Mouse (Mus musculus) gastrocnemius, adult 2 months (tissue): Measurements from ENCODE around the gene Sfxn3. TPM values are rescaled to one million over a fixed set of nuclear protein-coding genes. Genes with fewer than 3 reads are reported as not detected.

ENCODE experiments used
- DNase-seq: peaks from one replicate; pipeline ENCODE4 v3.0.0; 2022
- H3K27ac ChIP-seq: fragments of 200-600 bp; 2 replicates; pipeline ENCODE4 v1.8.1; 2022; ENCODE audit warnings: mild to moderate bottlenecking
- H3K4me3 ChIP-seq: fragments of 200-600 bp; 2 replicates; pipeline ENCODE4 v1.8.1; 2022; ENCODE audit warnings: mild to moderate bottlenecking, moderate library complexity
- CTCF ChIP-seq: fragments of 200-600 bp; IDR thresholded peaks from 2 replicates; pipeline ENCODE4 v1.8.1; 2022; ENCODE audit warnings: antibody characterized with exemption, mild to moderate bottlenecking, moderate library complexity
- intact Hi-C: fragments of 180-260 bp; cut with DNase I; formaldehyde crosslinking; loops from one replicate; pipeline ENCODE4 v1.15.1; 2025
- long read RNA-seq, 2 experiments: library from polyadenylated mRNA; stranded (forward); transcript quantifications; one replicate each; pipeline ENCODE4 v2.0.0; 2021
- total RNA-seq, 2 experiments: library from RNA; stranded (reverse); gene quantifications; 2 replicates each; pipeline ENCODE4 v1.2.3; 2021

Sfxn3 gene
- 10 to 100 TPM; 17.1 to 25.1 TPM for total RNA-seq
- long read RNA-seq, experiment 1, transcript Sfxn3-201 (11 exons, 2,867 nt): major isoform, 20 of 25 reads
- long read RNA-seq, experiment 1, partial matches to known transcripts: 1 of 25 reads
- long read RNA-seq, experiment 1, other reads (novel, unspliced or antisense): 4 of 25 reads
- long read RNA-seq, experiment 2, transcript Sfxn3-201 (11 exons, 2,867 nt): major isoform, 17 of 26 reads
- long read RNA-seq, experiment 2, partial matches to known transcripts: 3 of 26 reads
- long read RNA-seq, experiment 2, other reads (novel, unspliced or antisense): 6 of 26 reads

DNA sequence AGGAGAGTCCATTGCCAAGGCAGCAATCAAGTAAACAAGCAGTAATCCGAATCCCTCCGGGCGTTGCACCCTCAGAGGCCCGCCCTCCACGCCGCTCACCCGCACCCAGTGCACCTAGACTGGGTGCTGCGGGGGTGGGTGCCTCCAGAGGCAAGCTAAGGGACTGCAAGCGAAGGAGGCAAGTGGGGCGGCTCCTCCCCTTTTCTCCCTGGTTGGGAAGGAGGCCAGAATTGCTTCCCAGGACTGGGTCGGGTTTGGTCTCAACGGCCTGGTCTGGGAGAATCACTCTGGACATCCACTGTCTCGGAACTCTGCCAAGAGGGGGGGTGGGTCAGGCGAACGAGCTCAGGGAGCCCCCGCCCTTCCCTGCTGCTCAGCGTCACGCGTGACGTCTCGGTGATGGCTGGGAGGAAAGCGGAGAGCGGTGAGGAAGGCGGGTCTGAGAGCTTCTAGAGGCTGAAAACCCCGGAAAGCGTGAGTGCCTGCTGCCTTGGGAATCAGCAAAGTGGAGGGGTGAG lies at the start of gene Sfxn3:
Gene Sfxn3, plus strand, starts transcription at position 87 of the 518 bp plus-strand sequence.
- intact Hi-C loops: no loop called here
- TF ChIP-seq CTCF: peak; percentile 78
- H3K4me3 ChIP-seq: peak within 1 kb of the TSS; percentile 76
- H3K27ac ChIP-seq: peak within 1 kb of the TSS; percentile 99
- DNase-seq: peak; percentile 97

DNA sequence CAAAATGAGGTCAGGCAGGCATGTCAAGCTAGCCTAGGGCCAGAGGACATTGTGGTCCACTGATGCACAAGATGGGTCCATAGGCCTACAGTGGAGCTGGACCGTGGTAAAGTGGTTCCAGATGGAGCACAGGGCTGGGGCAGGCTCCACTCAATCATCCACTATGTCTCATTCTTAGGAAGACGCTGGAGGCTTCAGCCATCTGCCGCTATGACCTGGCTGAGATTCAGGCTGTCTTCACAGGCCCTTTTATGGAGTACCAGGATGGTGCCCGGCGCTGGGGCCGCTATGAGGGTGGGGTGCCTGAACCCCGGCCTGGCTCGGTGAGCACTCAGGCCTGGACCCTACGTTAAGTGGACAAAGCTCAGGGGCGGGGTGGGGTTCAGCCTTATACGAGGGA lies 49.5 kb upstream of the Sfxn3 start:
- TF ChIP-seq CTCF: no peak
- no peak overlapping the region for H3K27ac ChIP-seq
- no peak for DNase-seq
- H3K4me3 ChIP-seq: no peak overlapping the region
- intact Hi-C loops: no loop called here

DNA sequence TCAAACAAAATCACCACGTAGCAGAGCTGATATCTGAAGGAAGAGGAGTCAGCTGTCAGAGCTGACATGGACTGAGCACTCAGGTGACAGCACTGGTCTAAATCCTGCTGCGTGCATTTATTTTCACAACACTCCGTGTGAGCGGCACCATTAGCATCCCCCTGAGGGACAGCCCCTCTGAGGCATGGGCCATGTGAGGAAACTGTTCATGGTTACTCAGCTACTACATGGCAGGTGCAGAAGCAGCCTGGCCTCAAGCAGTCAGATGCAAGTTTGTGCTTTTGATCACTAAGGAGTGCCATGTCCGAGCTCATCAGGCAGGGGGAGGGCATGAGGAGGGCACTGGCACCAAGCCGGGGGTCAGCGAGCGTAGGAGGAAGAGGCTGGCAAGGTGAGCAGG lies 47.7 kb upstream of the Sfxn3 start:
- TF ChIP-seq CTCF: no peak
- Histone ChIP-seq H3K27ac (no peak overlapping the region), H3K4me3 (no peak overlapping the region)
- DNase-seq: no peak
- intact Hi-C loops: no loop called here

DNA sequence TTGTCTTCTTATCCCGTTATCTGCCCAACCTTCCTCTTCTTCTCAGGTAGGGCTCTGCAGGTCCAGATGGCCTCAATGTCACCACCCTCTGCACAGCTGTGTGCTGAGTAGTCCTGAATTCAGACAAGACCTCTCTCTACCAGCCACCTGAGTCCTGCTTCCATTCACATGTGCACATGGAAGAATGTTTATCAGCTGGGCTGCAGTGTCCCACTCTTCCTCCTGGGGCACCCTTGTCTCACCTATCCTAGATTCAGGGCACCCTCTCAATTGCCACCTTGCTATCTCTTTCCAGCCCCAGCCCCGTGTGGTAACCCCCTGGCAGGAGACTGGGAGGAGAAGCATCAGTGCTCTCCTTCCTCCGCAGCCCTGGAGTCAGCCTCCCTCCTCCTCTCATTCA lies 45.0 kb upstream of the Sfxn3 start:
- Histone ChIP-seq H3K4me3 (no peak overlapping the region), H3K27ac (no peak overlapping the region)
- peak; percentile 33 for TF ChIP-seq CTCF
- DNase-seq: no peak
- intact Hi-C loops: no loop called here

DNA sequence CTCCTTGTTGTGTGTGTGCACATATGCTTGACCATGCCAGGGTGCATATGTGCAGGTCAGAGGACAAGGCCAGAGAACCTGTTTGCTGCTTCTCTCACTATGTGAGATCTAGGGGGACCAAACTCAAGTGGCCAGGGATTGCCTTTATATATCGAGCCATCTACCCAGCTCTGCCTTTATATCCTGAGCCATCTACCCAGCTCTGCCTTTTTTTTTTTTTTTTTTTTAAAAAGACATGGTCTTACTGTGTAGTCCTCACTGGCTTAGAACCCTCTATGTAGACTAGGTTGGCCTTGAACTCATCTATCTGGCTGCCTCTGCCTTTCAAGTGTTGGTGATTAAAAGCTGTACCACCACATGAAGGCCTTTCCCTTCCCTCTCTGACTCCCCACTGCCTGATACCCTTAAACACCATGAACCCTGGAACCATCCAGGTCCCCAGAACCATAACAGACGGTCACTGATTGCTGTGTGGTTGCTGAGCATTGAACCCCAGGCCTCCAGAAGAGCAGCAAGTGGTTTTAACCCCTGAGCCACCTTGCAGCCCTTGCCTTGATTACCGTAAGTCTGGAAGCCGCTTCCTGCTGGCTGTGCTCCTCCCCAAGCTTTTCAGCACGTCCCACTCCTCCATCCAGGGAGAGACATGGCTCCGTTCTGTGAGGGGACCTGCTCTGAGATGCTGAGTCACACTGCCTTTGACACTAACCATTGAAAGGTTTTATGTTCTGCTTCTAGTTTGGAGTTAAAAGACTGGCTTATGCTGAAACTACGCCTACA lies 43.4 kb upstream of the Sfxn3 start:
- Histone ChIP-seq H3K4me3 (no peak overlapping the region), H3K27ac (no peak overlapping the region)
- peak; percentile 7 for DNase-seq
- intact Hi-C loops: no loop called here
- TF ChIP-seq CTCF: no peak

DNA sequence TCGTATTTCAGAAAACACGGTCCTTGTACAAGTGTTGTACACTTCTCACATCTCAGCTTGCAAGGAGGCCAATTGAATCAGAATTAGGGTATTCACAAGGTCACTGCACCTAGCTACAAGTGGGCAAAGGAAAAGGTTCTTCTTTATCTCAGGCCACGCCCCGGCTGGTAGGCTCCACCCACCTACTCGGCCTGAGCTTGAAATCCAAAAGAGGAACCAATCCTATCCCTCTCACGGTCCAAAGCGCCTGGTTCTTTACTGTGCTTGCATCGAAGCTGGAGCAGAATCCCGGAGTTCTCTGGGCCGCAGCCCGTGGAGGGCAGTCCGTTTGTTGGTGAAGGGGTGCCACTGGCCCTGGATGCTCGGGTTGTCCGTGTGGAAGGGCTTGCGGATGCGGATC lies 41.9 kb upstream of the Sfxn3 start, which contains the start of gene Twnk:
Gene Twnk, plus strand, starts transcription at position 220 of the 400 bp plus-strand sequence.
- Histone ChIP-seq H3K4me3 (peak within 1 kb of the TSS; percentile 99), H3K27ac (peak within 1 kb of the TSS; percentile 89)
- intact Hi-C loops: no loop called here
- TF ChIP-seq CTCF: no peak
- DNase-seq: peak; percentile 58

DNA sequence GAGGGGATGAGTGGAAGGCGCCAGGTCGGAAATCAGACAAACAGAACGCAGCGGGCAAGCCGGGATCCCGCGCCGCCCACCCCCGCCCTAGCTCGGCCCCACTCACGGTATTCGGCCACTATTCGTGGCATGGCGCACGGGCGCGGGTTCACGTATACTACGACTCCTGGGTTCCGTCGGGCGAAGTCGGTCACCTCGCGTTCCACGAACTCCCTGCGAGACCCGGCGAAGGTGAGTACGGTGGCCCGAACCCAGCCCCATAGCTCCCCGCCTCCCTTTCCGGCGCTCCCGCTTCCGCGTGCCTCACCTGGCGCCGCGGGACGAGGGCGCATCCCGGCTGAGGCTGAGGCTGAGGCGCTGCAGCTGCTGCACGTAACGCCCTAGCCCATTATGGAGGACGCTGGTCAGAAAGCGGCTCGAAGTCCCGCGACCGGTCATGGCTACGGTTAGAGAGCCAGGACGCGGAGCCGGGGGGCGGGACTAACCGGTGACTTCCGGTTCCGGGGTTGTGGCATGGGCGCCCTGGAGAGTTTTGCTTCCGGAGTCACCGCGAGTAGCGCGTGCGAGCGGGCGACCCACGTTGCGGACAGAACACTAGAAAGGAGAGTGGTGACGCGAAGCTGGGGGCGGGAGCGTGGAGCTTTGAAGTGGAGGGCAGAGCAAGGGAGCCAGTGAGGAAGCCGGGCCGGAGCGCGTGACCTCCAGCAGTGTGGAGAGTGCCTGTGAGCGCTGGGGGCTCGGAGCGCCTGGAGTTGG lies 41.2 kb upstream of the Sfxn3 start, which contains the start of gene Mrpl43:
Gene Mrpl43, minus strand, starts transcription at position 486 of the 756 bp plus-strand sequence.
- no peak for TF ChIP-seq CTCF
- Histone ChIP-seq H3K4me3 (peak within 1 kb of the TSS; percentile 99), H3K27ac (peak within 1 kb of the TSS; percentile 89)
- peak; percentile 98 for DNase-seq
- intact Hi-C loops: no loop called here

DNA sequence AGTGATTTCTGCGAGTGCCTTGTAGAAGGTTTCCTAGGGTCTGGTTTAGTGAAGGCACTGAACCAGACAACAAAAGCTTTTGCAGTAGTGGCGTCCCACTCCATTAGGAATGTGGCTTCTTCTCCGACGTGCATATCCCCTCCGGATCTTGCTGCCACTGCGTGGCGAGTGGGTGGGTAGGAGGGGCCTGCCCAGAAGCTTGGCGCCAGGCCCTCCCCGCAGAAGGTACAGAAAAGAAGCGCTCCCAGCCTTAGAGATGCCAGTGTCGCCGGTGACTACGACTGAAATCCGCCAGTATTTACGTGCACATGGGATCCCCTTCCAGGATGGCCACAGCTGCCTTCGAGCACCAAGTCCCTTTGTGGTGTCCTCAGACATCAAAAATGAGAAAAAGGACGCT lies 40.3 kb upstream of the Sfxn3 start:
- DNase-seq: no peak
- peak overlapping the region; percentile 89 for H3K27ac ChIP-seq
- intact Hi-C loops: no loop called here
- TF ChIP-seq CTCF: no peak
- peak overlapping the region; percentile 99 for H3K4me3 ChIP-seq

DNA sequence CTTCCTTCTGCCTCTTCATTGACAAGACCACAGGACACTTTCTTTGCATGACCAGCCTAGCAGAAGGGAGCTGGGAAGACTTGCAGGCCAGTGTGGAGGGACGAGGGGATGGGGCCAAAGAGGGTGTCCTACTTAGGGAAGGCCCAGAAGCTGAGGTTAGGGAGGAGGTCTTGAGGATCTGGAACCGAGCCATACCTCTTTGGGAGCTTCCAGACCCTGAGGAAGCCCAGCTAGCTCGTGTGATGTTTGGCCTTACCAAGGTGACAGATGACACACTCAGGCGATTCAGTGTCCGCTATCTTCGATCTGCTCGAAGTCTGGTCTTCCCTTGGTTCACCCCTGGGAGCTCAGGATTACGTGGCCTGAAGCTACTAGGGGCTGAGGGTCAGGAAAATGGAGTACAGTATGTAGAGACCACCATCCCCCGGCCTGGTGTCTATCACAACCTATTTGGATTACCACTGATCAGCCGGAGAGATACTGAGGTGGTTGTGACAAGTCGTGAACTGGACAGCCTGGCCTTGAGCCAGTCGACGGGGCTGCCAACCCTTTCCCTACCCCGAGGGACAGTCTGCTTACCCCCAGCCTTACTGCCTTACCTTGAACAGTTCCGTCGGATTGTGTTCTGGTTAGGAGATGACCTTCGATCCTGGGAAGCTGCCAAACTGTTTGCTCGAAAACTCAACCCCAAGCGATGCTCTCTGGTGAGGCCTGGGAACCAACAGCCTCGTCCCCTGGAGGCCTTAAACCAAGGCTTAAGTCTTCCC lies 39.7 kb upstream of the Sfxn3 start:
- peak overlapping the region; percentile 99 for H3K4me3 ChIP-seq
- H3K27ac ChIP-seq: peak overlapping the region; percentile 89
- DNase-seq: no peak
- TF ChIP-seq CTCF: no peak
- intact Hi-C loops: no loop called here

DNA sequence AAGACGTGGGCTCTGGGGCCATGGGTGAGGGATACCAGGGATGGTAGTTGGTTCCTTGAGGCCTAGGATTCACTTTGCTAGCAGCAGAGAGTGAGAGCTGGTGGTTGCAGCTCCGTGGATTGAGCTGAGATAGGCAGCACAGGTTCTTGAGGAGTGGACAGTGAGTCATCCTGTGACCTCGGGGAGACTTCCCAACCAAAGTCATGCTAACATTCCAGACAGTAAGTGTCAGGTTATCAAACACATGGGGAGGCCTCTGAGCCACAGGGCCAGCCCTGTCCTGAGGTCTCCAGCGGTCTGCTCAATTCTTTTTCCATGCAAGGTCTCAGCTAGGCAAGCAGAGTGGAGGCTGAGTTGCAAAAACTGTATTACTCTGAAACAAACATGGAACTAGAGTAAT lies 36.7 kb upstream of the Sfxn3 start:
- H3K4me3 ChIP-seq: no peak overlapping the region
- peak overlapping the region; percentile 60 for H3K27ac ChIP-seq
- DNase-seq: no peak
- intact Hi-C loops: no loop called here
- TF ChIP-seq CTCF: no peak

DNA sequence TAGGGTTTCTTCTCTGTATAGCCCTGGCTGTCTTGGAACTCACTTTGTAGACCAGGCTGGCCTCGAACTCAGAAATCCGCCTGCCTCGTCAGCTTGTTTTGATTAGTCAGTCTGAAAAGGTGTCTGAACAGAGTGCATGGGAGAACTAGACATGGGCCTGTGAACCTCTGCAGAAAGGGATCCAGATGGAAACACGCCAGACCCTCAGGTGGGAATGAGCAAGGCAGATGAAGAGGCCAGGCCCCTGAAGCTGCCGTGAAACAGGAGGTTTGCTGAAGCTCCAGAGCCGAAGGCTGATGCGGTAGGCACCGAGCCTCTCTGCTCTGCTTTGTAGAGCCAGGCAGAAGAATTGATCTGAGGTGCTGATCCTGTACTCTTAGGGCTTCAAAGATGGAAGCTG lies 35.1 kb upstream of the Sfxn3 start:
- no peak for TF ChIP-seq CTCF
- no peak overlapping the region for H3K27ac ChIP-seq
- intact Hi-C loops: loop anchor here (1.0 kb wide), 1 partner anchor 19 kb away; no protein-coding TSS in a partner anchor
- H3K4me3 ChIP-seq: no peak overlapping the region
- no peak for DNase-seq

DNA sequence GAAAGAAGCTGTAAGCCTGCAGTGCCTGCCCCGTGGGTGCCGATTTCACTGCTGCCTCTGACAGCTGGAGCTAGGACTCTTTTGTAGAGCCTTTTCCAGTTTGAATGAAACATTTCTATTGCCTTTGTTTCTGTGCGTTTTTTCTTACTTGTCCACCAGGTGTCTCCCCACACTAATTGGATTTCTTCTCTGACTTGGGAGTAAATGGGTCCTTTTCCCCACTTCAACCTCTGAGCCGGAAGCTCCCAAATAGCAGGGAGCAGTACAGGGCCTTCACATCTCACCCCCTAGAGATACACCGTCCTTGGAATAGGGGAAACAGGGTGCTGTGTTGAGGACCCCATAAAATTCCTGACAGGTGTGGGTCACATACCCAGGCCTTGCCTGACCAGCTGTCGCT lies 34.7 kb upstream of the Sfxn3 start:
- H3K27ac ChIP-seq: no peak overlapping the region
- DNase-seq: no peak
- no peak overlapping the region for H3K4me3 ChIP-seq
- intact Hi-C loops: loop anchor here (1.0 kb wide), 1 partner anchor 19 kb away; no protein-coding TSS in a partner anchor
- peak; percentile 66 for TF ChIP-seq CTCF
